7 mouse cellular contexts compared by ENCODE assay signal in the genomic region with DNA sequence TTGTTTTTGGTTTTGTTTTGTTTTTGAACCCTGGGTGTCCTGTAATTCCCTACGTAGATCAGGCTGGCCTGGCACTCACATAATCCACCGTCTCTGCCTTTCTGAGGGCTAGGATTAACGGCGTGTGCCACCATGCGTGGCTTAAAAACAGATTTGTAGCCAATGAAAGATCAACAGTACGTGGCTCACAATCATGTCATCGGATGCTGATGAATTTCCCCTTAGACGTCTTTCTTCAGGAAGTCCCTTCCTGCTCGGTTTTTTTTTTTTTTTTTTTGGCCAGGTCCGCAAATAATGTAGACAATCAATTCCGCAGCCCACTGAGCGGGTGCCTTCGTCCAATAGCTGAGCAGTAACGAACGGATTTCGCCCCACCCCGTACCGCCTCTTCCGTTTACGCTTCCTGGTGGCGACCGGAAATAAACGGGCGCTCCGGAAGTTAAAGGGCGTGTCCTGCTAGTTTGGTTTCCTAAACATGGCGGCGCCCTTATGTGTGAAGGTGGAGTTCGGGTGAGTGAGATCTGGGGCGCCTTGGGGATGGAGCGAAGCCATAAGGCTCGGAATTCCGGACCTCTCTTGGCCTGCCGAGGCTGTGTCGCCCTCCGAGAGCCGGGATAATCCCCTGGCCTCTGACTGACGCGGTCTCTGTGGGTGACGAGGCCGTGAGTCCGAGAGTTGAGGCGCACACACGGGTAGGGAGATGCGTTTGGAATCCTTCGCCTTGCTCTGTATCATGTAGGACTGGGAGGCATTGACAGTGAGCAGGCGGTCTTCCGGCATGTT. TPM values are rescaled to one million over a fixed set of nuclear protein-coding genes. Genes with fewer than 3 reads are reported as not detected.
A peak's percentile ranks its signal among the peaks of the same experiment; 100 is the strongest.
DNase-seq lines count a peak whose midpoint lies in the region; ATAC-seq and TF ChIP-seq lines count a peak whose summit lies in the region.

No protein-coding gene starts in this region.

- peak; percentile 94 for ATAC-seq in intestine, postnatal 0 days
- peak; percentile 94 for ATAC-seq in midbrain, embryonic 12.5 days (ENCODE audit: low FRiP score, low read depth)

- peaks cover 16% of the 10 kb centered on the region; the same call in 1 of the 2 replicates for H3K36me3 ChIP-seq in embryonic facial prominence, embryonic 10.5 days (replicated peaks)
- no peaks in the 10 kb centered on the region for H3K36me3 ChIP-seq in intestine, postnatal 0 days (ENCODE audit: control insufficient read depth, insufficient read depth)
- H3K36me3 ChIP-seq in midbrain, embryonic 12.5 days = no peaks in the 10 kb centered on the region; the same call in 1 of the 2 replicates
- no peaks in the 10 kb centered on the region for H3K36me3 ChIP-seq in small intestine, adult 2 months (ENCODE audit: control insufficient read depth, insufficient read depth, low read length)

- H3K4me2 ChIP-seq in intestine, postnatal 0 days (replicated peaks; ENCODE audit: low read depth) = peak overlapping the region; percentile 81
- peak overlapping the region; percentile 95 for H3K4me2 ChIP-seq in midbrain, embryonic 12.5 days (replicated peaks)

- peak overlapping the region; percentile 91 for H3K4me3 ChIP-seq in embryonic facial prominence, embryonic 10.5 days
- peak overlapping the region; percentile 99 for H3K4me3 ChIP-seq in intestine, postnatal 0 days (ENCODE audit: low read depth, low read length)
- peak overlapping the region; percentile 96 for H3K4me3 ChIP-seq in midbrain, embryonic 12.5 days
- H3K4me3 ChIP-seq in small intestine, adult 2 months (ENCODE audit: low read depth, low read length) = peak overlapping the region; percentile 92

- peak overlapping the region; percentile 74 for H3K9ac ChIP-seq in intestine, postnatal 0 days (ENCODE audit: low read depth, low read length)
- H3K9ac ChIP-seq in midbrain, embryonic 12.5 days (replicated peaks) = peak overlapping the region; percentile 75

- peak; percentile 96 for DNase-seq in adrenal gland, postnatal 10 days
- peak; percentile 96 for DNase-seq in embryonic facial prominence, embryonic 10.5 days (ENCODE audit: low spot score)
- peak; percentile 86 for DNase-seq in gonadal fat pad, adult 2 months (ENCODE audit: low read depth)
- DNase-seq in left cerebral cortex, postnatal 4 days = peak; percentile 95

- no peaks in the 10 kb centered on the region for H3K9me3 ChIP-seq in embryonic facial prominence, embryonic 10.5 days
- no peaks in the 10 kb centered on the region for H3K9me3 ChIP-seq in intestine, postnatal 0 days (ENCODE audit: control insufficient read depth)
- H3K9me3 ChIP-seq in midbrain, embryonic 12.5 days = no peaks in the 10 kb centered on the region

- 0 out of 2 replicates have a peak, but pooled peaks have one; percentile 19 for TF ChIP-seq CTCF in intestine, postnatal 0 days (IDR thresholded peaks at IDR 0.05; ENCODE audit: low read depth)
- TF ChIP-seq CTCF in small intestine, adult 2 months (IDR thresholded peaks at IDR 0.05; ENCODE audit: extremely low read depth, insufficient read length, insufficient replicate concordance, low read depth, low read length) = no peak

- TF ChIP-seq POLR2A in small intestine, adult 2 months (IDR thresholded peaks at IDR 0.05; ENCODE audit: low read depth, low read length) = peak; percentile 39; the same call in 1 of the 2 replicates

- peaks cover 17% of the 10 kb centered on the region for H3K4me1 ChIP-seq in embryonic facial prominence, embryonic 10.5 days
- no peaks in the 10 kb centered on the region for H3K4me1 ChIP-seq in intestine, postnatal 0 days (replicated peaks; ENCODE audit: control insufficient read depth, insufficient read depth, low read length)
- H3K4me1 ChIP-seq in midbrain, embryonic 12.5 days = peaks cover 16% of the 10 kb centered on the region
- H3K4me1 ChIP-seq in small intestine, adult 2 months (ENCODE audit: control insufficient read depth, insufficient read depth, insufficient read length, low read length) = peaks cover 8% of the 10 kb centered on the region; the same call in 1 of the 2 replicates

- WGBS in embryonic facial prominence, embryonic 10.5 days = under 1% methylated on average over 48 of the region's 48 CpGs
- under 1% methylated on average over 48 of the region's 48 CpGs for WGBS in intestine, postnatal 0 days
- WGBS in midbrain, embryonic 12.5 days = under 1% methylated on average over 48 of the region's 48 CpGs
- under 1% methylated on average over 48 of the region's 48 CpGs for WGBS in small intestine, adult 2 months

- intact Hi-C loops in left cerebral cortex, postnatal 4 days (cut with DNase I) = no loop called here

- peak overlapping the region; percentile 88 for H3K27ac ChIP-seq in embryonic facial prominence, embryonic 10.5 days (replicated peaks)
- H3K27ac ChIP-seq in intestine, postnatal 0 days (ENCODE audit: low read depth, low read length) = peak overlapping the region; percentile 90
- peak overlapping the region; percentile 93 for H3K27ac ChIP-seq in midbrain, embryonic 12.5 days (replicated peaks)
- H3K27ac ChIP-seq in small intestine, adult 2 months (ENCODE audit: insufficient read depth, low read depth, low read length) = peak overlapping the region; percentile 78

- no peaks in the 10 kb centered on the region for H3K27me3 ChIP-seq in embryonic facial prominence, embryonic 10.5 days (replicated peaks; ENCODE audit: low read depth, poor library complexity, severe bottlenecking)
- H3K27me3 ChIP-seq in intestine, postnatal 0 days (replicated peaks; ENCODE audit: control insufficient read depth, insufficient read depth, low read length) = no peaks in the 10 kb centered on the region
- no peaks in the 10 kb centered on the region for H3K27me3 ChIP-seq in midbrain, embryonic 12.5 days
- H3K27me3 ChIP-seq in small intestine, adult 2 months (ENCODE audit: control insufficient read depth, insufficient read depth, low read length) = no peaks in the 10 kb centered on the region

RNA-seq across cellular contexts. Expression of a gene that starts 7.2 kb away (rescaled TPM):
- total RNA-seq in adrenal gland, postnatal 10 days (2021) = 10 to 100 TPM; 39.4 to 43.6 TPM
- polyA plus RNA-seq in embryonic facial prominence, embryonic 10.5 days (2016; fragmentation: Nextera tagmentation; extraction: Ambion mirVana) = 18.0 and 23.7 TPM in 2 replicates
- polyA plus RNA-seq in gonadal fat pad, adult 2 months (2012; rRNA removed) = 41.9 and 61.3 TPM in 2 replicates
- polyA plus RNA-seq in intestine, postnatal 0 days (2015; fragmentation: Nextera tagmentation; extraction: Ambion mirVana) = 19.5 and 24.9 TPM in 2 replicates
- total RNA-seq in left cerebral cortex, postnatal 4 days (2021) = 10 to 100 TPM; 46.1 to 51.1 TPM
- polyA plus RNA-seq in midbrain, embryonic 12.5 days (2016; fragmentation: Nextera tagmentation; extraction: Ambion mirVana) = 15.3 and 19.0 TPM in 2 replicates
- polyA plus RNA-seq in small intestine, adult 2 months (2012; rRNA removed) = 18.6 and 42.3 TPM in 2 replicates

RNA-seq across cellular contexts. Expression of a gene that starts 24.7 kb away (rescaled TPM):
- total RNA-seq in adrenal gland, postnatal 10 days (2021) = 10 to 100 TPM; 26.8 to 27.8 TPM
- 10.1 and 11.2 TPM in 2 replicates for polyA plus RNA-seq in embryonic facial prominence, embryonic 10.5 days (2016; fragmentation: Nextera tagmentation; extraction: Ambion mirVana)
- polyA plus RNA-seq in gonadal fat pad, adult 2 months (2012; rRNA removed) = 64.2 and 65.8 TPM in 2 replicates
- polyA plus RNA-seq in intestine, postnatal 0 days (2015; fragmentation: Nextera tagmentation; extraction: Ambion mirVana) = 105 and 118 TPM in 2 replicates
- 10 to 100 TPM; 80.4 to 86.7 TPM for total RNA-seq in left cerebral cortex, postnatal 4 days (2021)
- polyA plus RNA-seq in midbrain, embryonic 12.5 days (2016; fragmentation: Nextera tagmentation; extraction: Ambion mirVana) = 26.2 and 27.8 TPM in 2 replicates
- polyA plus RNA-seq in small intestine, adult 2 months (2012; rRNA removed) = 225 and 822 TPM in 2 replicates

RNA-seq across cellular contexts. Expression of a gene that starts 38.8 kb away (rescaled TPM):
- 10 to 100 TPM; 25.7 to 43.1 TPM for total RNA-seq in adrenal gland, postnatal 10 days (2021)
- 60.7 and 65.1 TPM in 2 replicates for polyA plus RNA-seq in embryonic facial prominence, embryonic 10.5 days (2016; fragmentation: Nextera tagmentation; extraction: Ambion mirVana)
- polyA plus RNA-seq in gonadal fat pad, adult 2 months (2012; rRNA removed) = 54.2 and 73.3 TPM in 2 replicates
- polyA plus RNA-seq in intestine, postnatal 0 days (2015; fragmentation: Nextera tagmentation; extraction: Ambion mirVana) = 23.5 and 26.6 TPM in 2 replicates
- 10 to 100 TPM; 48.2 to 51.1 TPM for total RNA-seq in left cerebral cortex, postnatal 4 days (2021)
- 47.1 and 50.3 TPM in 2 replicates for polyA plus RNA-seq in midbrain, embryonic 12.5 days (2016; fragmentation: Nextera tagmentation; extraction: Ambion mirVana)
- polyA plus RNA-seq in small intestine, adult 2 months (2012; rRNA removed) = 20.1 and 29.8 TPM in 2 replicates

RNA-seq across cellular contexts. Expression of a gene that starts 39.8 kb away (rescaled TPM):
- 10 to 100 TPM; 16.4 to 21.8 TPM for total RNA-seq in adrenal gland, postnatal 10 days (2021)
- polyA plus RNA-seq in embryonic facial prominence, embryonic 10.5 days (2016; fragmentation: Nextera tagmentation; extraction: Ambion mirVana) = 45.0 and 50.5 TPM in 2 replicates
- polyA plus RNA-seq in gonadal fat pad, adult 2 months (2012; rRNA removed) = 23.1 and 34.4 TPM in 2 replicates
- 27.7 and 28.3 TPM in 2 replicates for polyA plus RNA-seq in intestine, postnatal 0 days (2015; fragmentation: Nextera tagmentation; extraction: Ambion mirVana)
- 10 to 100 TPM; 32.7 to 38.4 TPM for total RNA-seq in left cerebral cortex, postnatal 4 days (2021)
- polyA plus RNA-seq in midbrain, embryonic 12.5 days (2016; fragmentation: Nextera tagmentation; extraction: Ambion mirVana) = 25.0 and 33.2 TPM in 2 replicates
- 83.4 and 95.1 TPM in 2 replicates for polyA plus RNA-seq in small intestine, adult 2 months (2012; rRNA removed)

RNA-seq across cellular contexts. Expression of a gene that starts 41.8 kb away (rescaled TPM):
- total RNA-seq in adrenal gland, postnatal 10 days (2021) = 10 to 100 TPM; 16.6 to 19.0 TPM
- 12.3 and 19.2 TPM in 2 replicates for polyA plus RNA-seq in embryonic facial prominence, embryonic 10.5 days (2016; fragmentation: Nextera tagmentation; extraction: Ambion mirVana)
- polyA plus RNA-seq in gonadal fat pad, adult 2 months (2012; rRNA removed) = 15.0 and 22.4 TPM in 2 replicates
- 9.5 and 10.6 TPM in 2 replicates for polyA plus RNA-seq in intestine, postnatal 0 days (2015; fragmentation: Nextera tagmentation; extraction: Ambion mirVana)
- total RNA-seq in left cerebral cortex, postnatal 4 days (2021) = 10 to 100 TPM; 17.5 to 19.0 TPM
- 22.3 and 22.6 TPM in 2 replicates for polyA plus RNA-seq in midbrain, embryonic 12.5 days (2016; fragmentation: Nextera tagmentation; extraction: Ambion mirVana)
- polyA plus RNA-seq in small intestine, adult 2 months (2012; rRNA removed) = 3.5 and 5.9 TPM in 2 replicates

Comparison
In these comparisons a context has a peak if more than half of its experiments do, and no peak if none do; other contexts are left out.
1. Peak in every context shown above with its lines: DNase-seq, ATAC-seq, H3K4me3 ChIP-seq and H3K27ac ChIP-seq.